Mouse (Mus musculus) cerebellum, postnatal 10 days (tissue): ENCODE measurements around the gene Unc93a2.
"Not testable (repeated sequence)": the region's sequence is repeated elsewhere in the genome, so short reads cannot be mapped to it uniquely, and the experiment has no call there.

Experiments
- DNase-seq, 2 experiments: peaks; one replicate each; pipeline ENCODE4 v3.0.0; 2021; ENCODE audit warnings: mixed read lengths in 2 of 2

Unc93a2 gene

DNA sequence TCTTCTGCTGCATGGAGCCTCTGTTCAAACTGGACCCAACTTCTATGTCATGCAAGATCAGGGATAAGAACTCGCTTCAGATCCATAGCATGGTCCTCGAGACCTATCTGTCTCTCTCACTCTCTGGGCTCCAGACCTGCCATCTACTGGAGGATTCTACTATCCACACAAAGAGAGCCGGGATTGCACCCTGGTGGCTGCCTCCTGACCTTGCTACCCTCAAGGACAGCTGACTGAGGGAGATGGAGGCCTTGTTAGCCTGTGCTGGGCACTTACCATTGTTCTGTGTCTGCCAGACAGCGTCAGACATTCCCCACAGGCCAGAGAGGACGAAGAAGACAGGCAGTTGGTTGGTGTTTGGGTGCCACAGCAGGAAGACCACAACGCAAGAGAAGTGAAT lies 15.9 kb downstream of the Unc93a2 start:
- not testable (repeated sequence) for DNase-seq

DNA sequence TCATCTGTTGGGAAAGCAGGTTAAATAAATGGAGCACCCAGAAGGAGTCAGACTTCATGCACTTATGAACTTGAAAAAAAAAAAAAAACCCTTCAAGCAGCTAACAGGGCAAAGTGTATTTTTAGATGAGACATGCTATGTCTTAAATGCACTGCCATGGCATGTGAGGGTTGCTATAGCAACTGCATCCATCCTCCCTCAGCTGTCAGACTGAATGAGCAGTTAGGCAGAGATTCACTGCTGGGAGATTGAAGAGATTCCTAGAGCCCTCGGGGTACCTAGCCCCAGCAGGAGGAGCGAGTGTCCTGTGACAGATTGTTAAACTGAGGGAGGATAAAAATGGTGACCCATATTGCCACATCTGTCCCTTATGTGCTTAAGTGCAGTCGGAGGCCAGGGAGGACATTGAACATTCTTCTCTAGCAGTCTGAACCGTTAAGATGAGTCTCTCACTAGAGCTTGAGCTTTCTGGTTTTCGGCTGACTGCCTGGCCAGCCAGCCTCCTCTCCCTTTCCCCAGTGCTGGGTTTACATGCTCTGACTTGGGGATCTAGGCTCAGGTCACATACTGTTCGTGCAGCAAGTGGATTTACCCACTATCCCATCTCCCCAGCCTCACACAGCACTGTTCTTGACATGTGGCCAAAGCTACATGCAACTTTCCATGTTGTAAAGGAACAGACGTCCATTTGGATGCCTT lies 18.4 kb downstream of the Unc93a2 start:
- not testable (repeated sequence) for DNase-seq

DNA sequence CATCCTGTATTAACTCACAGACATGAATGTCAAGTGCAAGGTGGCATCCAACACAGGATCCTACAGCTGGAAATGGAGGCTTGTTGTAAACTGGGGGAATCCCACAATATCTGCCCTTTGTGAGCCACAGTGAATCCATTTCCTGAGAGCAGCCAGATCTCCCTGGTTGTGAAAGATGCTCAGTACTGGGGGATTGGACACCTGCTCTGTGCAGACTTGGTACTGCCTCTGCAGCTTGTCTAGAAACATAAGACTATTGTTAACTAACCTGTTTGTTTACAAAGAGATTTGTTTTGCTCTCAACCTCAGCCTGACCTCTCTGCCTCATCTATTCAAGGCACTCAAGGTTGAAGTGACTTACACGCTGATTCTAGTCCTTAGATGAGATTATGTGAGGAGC lies 19.0 kb downstream of the Unc93a2 start:
- not testable (repeated sequence) for DNase-seq

DNA sequence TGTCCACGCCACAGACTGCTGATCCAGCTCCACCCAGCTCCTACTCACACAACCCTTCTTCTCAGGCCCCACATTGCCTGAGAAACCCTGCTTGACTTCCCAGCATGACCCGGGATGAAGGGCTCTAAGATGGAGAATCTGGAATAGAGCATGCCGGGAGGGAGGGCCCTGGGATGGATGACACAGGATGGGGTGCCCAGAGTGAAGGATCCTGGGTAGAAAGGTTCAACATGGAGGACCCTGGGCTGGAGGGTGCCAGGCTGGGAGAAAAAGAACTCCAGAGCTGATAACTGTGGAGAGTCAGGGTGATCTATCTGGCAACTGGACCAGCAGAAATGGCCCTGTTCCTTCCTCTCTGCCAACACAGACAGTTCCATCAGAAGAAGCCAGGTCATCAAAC lies 19.6 kb downstream of the Unc93a2 start:
- DNase-seq = not testable (repeated sequence)

DNA sequence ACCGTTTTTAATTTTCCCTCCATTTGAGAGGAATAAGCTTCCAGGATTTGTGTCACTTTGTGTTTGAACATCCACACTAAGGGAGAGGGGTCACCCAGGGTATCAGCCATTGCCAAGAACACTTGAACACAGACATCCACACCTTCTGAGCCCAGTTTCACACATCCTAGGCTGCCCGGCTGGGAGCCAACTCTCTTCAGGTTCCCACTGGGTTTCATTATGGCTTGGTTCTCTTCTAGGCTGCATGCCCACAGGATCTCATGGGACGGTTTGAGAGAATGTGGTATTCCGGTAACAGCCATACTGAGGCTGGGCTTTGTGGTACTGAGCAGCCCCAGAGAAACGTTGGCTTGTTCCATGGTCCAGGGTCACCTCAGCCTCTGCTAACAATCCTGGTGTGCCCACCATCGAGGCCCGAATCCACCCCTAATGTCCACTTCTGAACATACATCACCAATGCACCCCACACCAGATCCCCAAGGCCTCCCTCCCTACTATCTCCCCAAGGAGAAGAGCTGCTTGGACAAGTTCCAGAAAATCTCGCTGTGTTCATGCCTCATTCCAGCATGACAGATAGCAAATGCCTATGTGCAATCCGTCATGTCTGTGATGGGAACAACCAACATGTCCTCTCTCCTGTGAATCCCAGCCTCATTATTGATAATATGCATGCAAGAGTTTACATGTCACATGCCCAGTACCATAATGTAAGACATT lies 24.4 kb downstream of the Unc93a2 start:
- DNase-seq = peak; percentile 93 to 95

DNA sequence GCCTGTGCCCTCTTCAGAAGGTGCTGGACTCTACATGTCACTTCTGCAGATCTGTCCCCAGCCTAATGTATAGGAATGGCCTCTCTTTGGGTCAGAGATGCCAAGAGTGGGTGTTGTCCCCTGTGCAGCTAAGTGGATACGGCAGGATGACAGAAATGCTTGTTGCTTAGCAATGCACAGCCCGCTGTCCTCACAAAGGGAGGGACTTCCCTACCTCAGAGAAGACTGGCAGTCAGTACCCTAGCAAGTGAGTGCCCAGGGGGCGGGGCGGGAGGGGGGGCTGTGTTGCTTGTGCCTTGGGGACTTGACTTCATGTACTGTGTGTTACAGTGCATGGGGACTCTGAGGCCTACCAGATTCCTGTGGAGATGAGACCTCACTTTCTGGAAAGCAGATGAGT lies 25.5 kb downstream of the Unc93a2 start:
- DNase-seq = not testable (repeated sequence)

DNA sequence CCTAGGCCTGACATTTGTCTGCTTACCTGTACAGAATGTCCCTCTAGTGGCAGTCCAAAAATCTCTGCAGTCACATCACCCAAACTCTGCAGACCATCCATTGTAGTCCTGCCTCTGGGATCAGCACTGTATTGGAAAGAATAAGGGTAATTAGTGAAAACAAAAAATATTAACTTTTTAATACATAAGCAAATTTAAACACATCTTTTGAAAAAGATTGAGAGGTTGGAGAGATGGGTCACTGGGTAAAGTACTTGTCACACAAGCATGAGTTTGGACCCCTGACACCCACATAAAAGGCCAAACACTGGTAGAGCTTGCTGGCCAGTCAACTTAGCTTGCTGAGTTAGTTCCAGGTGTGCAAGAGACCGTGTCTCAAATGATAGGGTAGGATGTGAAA lies 32.7 kb downstream of the Unc93a2 start, which contains the start of gene Ttll2:
Gene Ttll2, minus strand, starts transcription at position 101 of the 400 bp plus-strand sequence.
- DNase-seq = not testable (repeated sequence)

DNA sequence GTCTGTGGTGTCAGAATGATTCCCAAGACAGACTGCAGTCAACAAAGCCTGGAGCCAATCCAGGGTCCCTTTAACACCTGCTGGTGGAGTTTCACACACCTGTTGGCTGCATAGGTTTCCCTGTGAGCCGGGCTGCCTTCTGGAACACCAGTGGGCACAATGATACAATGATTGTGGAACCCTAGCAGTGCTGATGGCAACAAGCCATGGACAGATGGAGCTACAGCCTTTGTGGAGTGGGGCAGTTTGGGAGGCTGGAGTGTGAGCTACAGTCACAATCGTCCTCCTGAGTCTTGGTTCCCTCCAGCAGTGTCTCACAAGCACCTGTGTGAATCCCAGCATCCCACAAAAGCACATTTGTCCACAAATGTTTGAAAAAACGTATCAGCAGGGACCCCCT lies 36.5 kb downstream of the Unc93a2 start:
- peak; percentile 65 to 74 for DNase-seq

DNA sequence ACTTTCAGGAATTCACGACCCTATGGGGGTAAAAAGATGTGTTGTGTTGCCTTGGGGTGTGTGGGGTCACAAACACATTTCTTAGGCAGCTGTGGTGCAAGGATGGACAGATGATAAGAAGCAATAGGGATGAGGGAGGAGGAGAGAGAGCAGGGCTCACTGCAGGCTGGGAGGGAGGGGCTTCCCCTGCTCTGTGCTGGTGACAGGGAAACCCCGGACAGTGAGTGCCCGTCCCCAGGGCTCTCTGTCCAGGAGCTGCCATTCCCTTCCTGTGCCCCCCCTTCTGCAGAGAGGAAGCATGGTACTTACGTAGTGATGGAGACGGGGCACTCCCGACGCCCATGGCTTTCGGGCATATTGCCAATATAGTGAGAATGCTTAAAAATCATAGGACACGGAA lies 47.9 kb downstream of the Unc93a2 start:
- DNase-seq = peak; percentile 24 to 39

DNA sequence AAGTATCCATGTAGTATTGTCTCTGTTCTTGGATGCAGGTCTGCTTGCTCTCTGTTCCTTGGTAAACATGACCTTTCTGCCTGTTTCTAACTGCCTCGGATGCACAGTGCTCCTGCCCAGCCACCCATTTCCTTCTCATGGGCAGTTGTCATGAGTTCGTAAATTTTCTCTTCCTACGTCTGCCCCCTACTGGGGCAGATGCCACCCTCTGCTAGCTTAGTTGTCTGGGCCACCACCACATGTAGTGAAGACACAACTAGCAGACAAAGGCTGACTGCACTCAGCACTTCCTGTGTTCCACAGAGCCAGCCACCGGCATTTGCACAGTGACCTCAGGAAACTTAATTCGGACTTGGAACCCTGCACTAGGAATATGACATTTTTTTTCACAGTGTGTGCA lies 52.5 kb downstream of the Unc93a2 start:
- DNase-seq = not testable (repeated sequence)

DNA sequence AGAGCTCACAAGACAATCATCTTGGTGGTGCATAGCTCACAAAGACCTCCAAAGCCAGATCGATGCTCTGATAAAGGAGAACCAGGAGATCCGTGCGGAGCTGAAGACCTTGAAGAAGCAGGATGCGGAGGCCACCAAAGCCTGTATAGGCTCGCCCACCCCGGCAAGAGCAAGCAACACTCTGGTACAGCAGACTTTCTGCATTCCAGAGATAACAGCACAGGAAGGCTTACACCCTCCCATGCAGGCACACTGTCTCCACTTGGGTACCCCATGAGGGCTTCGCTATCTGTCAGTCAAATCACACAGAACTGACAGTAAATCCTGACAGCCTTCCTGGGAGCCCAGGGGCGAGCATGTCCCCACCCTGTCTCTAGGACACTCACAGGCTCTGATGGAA lies 58.8 kb downstream of the Unc93a2 start:
- DNase-seq = not testable (repeated sequence)

DNA sequence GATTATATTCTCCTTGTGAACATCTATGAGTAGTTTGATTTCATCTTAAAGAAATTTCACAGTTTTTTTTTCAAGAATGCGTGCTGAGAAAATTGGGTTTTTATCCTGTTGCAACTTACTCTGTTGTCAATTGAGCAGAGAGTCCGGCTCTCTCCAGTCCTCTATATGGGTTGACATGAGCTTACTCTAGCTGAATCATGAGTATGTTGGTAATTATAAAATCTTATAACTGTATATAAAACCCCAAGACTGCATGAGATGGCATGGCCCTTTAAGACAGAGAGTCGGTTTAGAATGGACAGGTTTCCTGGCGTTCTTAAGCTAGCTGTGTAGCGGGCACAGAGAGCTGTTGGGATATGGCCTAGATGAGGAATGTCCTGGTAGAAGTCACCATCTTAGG lies 60.9 kb downstream of the Unc93a2 start, which contains the start of gene Tcp10a:
Gene Tcp10a, plus strand, starts transcription at position 301 of the 400 bp plus-strand sequence.
- DNase-seq = not testable (repeated sequence)

DNA sequence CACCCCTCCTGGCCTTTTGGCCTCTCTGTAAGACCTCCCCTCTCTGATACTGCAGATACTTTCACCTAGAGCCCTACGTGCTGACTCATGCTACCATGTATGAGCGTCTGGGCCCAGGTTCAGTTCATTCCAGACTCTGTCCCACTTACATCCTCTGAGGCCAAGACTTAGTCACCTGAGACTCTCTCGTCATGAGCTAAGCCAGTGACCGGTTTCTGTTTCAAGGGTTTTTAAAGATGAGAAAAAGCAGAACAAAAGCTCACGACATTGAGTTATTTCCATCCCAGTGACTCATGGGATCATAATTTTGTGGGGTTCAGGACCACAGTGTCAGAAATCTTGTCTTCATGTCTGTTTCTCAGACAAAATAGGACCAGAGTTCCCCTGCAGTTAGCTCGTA lies 65.5 kb downstream of the Unc93a2 start:
- not testable (repeated sequence) for DNase-seq

DNA sequence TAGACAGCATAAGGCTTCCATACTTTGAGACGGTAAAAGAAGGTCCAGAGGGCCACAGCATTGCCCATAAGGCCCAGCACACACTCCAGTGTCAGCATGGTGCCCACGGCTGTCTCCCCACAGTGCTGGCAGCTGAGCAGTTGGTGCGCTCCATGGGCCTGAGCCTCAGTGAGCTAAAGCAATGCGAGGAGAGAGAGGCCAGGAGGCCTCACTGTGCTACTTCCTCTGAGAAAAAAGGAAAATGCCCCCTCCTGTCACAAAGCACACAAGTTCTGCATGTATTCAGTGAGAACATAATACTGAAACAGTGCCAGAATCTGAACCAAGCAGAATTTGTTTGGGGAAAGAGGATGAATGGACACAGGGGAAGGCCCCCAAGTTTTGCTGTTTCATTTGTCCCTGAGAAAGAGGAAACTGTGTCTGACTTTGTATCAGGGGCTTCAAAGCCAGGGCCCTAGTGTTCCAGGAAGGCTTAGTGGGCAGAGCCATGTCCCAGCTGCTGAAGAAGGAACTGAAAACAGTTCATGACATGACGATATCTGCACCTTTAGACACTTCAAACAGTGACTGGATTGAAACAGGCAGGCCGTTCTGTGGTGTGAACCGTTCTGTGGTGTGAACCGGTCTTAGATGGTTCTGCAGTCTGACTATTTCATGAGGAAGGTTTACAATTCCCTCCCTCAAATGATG lies 69.4 kb downstream of the Unc93a2 start:
- not testable (repeated sequence) for DNase-seq
